Mouse (Mus musculus) thymus, adult 2 months (tissue): ENCODE results near the gene Nsun7. TPM values are rescaled to one million over a fixed set of nuclear protein-coding genes. Genes with fewer than 3 reads are reported as not detected.

Source experiments
- DNase-seq: peaks from one replicate; pipeline ENCODE4 v3.0.0; 2021
- H3K27ac ChIP-seq: fragments of 200-500 bp; 2 replicates; pipeline ENCODE4 v1.5.1; 2012; ENCODE audit warnings: low read length, control low read depth; ENCODE audit not compliant: control insufficient read depth, insufficient read depth
- H3K27me3 ChIP-seq: fragments of 200-500 bp; 2 replicates; pipeline ENCODE4 v1.6.1; 2012; ENCODE audit warnings: mild to moderate bottlenecking, low read length, moderate library complexity, mixed read lengths; ENCODE audit not compliant: control insufficient read depth, insufficient read depth
- H3K36me3 ChIP-seq: fragments of 200-500 bp; 2 replicates; pipeline ENCODE4 v1.6.1; 2012; ENCODE audit warnings: mild to moderate bottlenecking, low read length, moderate library complexity; ENCODE audit not compliant: control insufficient read depth, insufficient read depth
- H3K4me1 ChIP-seq: fragments of 200-500 bp; replicated peaks from 2 replicates; pipeline ENCODE4 v1.6.1; 2012; ENCODE audit warnings: low read length; ENCODE audit not compliant: control insufficient read depth, insufficient read depth
- H3K4me3 ChIP-seq: fragments of 200-500 bp; 2 replicates; pipeline ENCODE4 v1.5.1; 2012; ENCODE audit warnings: mild to moderate bottlenecking, low read length, control low read depth, moderate library complexity; ENCODE audit not compliant: control insufficient read depth, insufficient read depth
- CTCF ChIP-seq: fragments of 200-500 bp; IDR thresholded peaks from 2 replicates; pipeline ENCODE4 v1.5.1; 2012; ENCODE audit warnings: mild to moderate bottlenecking, control low read depth, low read length, moderate library complexity, borderline replicate concordance; ENCODE audit not compliant: control insufficient read depth, poor library complexity, insufficient read depth; ENCODE audit errors: extremely low read depth
- POLR2A ChIP-seq: fragments of 200-500 bp; IDR thresholded peaks from 2 replicates; pipeline ENCODE4 v1.6.1; 2012; ENCODE audit warnings: mild to moderate bottlenecking, low read length, control low read depth, moderate library complexity; ENCODE audit not compliant: control insufficient read depth, poor library complexity, insufficient read depth; ENCODE audit errors: extremely low read depth
- WGBS: fragments of 180-500 bp; shearing (Covaris S2); methylation state at CpG from one replicate; pipeline ENCODE4 v1.1.7; 2018; 5-methylcytosine and 5-hydroxymethylcytosine counted together
- polyA plus RNA-seq: library from polyadenylated mRNA; depleted of rRNA; stranded (reverse); fragments of >200 nt; gene quantifications from 2 replicates; pipeline ENCODE4 v1.2.3, GENCODE M21; 2012

The Nsun7 gene
- polyA plus RNA-seq, 1 experiment = 0.31 TPM

DNA sequence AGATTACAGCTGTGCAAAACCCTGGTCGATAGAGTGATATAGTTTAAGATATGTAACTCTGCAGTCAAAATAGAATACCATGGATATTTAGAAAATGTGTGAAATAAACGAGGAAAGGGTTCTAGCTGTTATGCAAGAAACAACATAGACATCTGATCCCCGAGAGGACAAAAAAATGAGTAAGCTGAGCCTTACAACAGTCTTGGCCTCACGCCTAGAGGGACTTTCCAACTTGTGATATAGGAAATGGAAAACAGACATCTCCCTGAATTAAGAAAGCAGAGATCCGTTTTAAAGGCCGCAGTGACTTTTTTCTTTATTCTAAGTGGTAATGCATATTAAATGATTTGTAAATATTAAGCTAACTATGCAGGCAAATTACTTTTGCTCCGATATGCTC is 9.9 kb downstream of the Nsun7 start:
- 91% methylated on average over 7 of the region's 7 CpGs for WGBS
- no peak for DNase-seq

DNA sequence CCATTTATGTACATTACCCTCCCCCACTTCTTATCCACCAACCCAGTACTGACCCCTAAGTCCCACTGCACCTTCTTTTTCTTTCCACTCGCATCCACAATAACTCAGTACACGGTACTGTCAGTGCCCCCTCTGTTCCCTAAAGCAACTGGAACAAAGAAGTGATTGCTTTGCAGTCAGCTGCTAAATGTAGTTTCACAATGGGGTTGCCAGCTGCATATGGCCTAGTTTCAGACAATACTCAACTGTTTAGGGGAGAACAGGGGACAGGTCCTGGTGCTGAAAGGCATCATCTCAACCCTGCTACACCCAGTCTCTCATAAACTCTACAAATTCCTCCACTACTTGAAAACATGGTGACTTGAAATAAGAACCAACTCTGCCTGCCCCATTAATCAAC is 11.4 kb downstream of the Nsun7 start:
- Histone ChIP-seq H3K27me3 (no peaks in the 10 kb centered on the region), H3K36me3 (no peaks in the 10 kb centered on the region), H3K27ac (no peak overlapping the region), H3K4me1 (no peaks in the 10 kb centered on the region), H3K4me3 (no peak overlapping the region)
- 95% methylated on average over 2 of the region's 2 CpGs for WGBS
- TF ChIP-seq POLR2A (no peak), CTCF (no peak)
- no peak for DNase-seq

More for the DNA sequence above, 9.9 kb downstream of the Nsun7 start:
- no peaks in the 10 kb centered on the region for H3K27me3 ChIP-seq
- H3K36me3 ChIP-seq = no peaks in the 10 kb centered on the region
- no peak overlapping the region for H3K4me3 ChIP-seq
- H3K27ac ChIP-seq = no peak overlapping the region
- H3K4me1 ChIP-seq = 0 out of 2 replicates have a peak, but pooled peaks cover 3% of the 10 kb centered on the region
- no peak for TF ChIP-seq POLR2A
- TF ChIP-seq CTCF = no peak

DNA sequence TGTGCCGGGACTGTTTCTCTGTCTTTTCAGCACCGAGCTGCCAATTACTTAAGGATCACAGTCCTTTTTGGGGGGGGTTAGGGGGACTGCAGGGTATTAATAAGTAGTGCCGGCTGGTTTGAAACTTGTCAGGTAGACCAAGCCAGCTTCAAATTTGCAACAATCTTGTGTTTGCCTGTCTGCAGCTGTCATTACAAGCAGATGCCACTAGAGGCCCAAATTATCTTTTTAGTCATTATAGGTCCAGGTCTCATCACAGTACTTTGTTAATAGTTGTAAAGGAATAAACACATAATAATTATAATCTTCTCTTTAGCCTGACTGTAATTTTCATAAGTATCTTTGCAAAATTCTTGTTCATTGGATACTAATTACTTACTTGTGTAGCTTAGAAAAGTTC is 14.7 kb downstream of the Nsun7 start:
- no peaks in the 10 kb centered on the region for H3K27me3 ChIP-seq
- no peaks in the 10 kb centered on the region for H3K36me3 ChIP-seq
- H3K27ac ChIP-seq = no peak overlapping the region
- H3K4me1 ChIP-seq = no peaks in the 10 kb centered on the region
- H3K4me3 ChIP-seq = no peak overlapping the region
- WGBS = 84% methylated on average over 3 of the region's 3 CpGs
- TF ChIP-seq POLR2A = no peak
- TF ChIP-seq CTCF = no peak
- DNase-seq = no peak

DNA sequence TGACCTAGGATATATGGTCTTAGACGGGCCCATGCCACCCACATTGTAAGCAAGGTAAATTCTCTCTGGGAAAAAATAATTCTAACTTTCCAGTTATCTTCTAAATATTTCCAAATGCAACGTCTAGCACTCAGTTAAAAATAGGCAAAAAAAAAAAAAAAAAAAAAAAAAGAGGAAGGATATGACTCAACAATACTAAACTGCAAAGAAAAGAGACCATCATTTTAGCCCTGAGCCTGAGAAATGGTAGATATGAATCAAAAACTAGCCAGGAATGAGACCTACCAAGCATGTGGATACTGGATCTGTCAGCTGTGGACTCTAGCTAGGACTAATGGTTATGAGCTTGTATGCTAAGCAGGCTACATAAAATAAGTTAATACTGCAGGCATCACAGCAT is 20.0 kb downstream of the Nsun7 start:
- WGBS = 28% methylated on average over 2 of the region's 2 CpGs

DNA sequence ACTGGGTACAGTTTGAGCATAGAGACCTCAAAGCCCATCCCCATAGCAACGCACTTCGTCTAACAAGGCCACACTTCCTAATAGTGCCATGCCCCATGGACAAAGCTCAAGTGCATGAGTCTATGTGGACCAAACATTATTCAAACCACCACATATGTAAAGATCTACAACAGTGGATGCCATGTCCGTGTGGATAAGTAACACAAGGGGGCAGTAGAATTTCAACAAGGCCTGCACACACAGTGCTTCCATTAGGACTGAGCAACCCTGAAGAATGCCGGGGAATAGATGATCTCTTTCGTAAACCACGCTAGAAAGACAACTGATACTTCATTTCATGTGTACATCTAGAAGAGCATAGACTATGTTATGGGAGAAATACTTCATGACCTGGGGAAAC is 21.0 kb downstream of the Nsun7 start:
- TF ChIP-seq POLR2A (no peak), CTCF (no peak)
- H3K4me1 ChIP-seq = no peaks in the 10 kb centered on the region
- H3K36me3 ChIP-seq = no peaks in the 10 kb centered on the region
- no peaks in the 10 kb centered on the region for H3K27me3 ChIP-seq
- no peak overlapping the region for H3K4me3 ChIP-seq
- 89% methylated on average over 6 of the region's 6 CpGs for WGBS
- no peak overlapping the region for H3K27ac ChIP-seq
- DNase-seq = no peak

More for the DNA sequence above, 20.0 kb downstream of the Nsun7 start:
- TF ChIP-seq CTCF = no peak
- no peak for TF ChIP-seq POLR2A
- DNase-seq = no peak
- Histone ChIP-seq H3K36me3 (no peaks in the 10 kb centered on the region), H3K4me3 (no peak overlapping the region), H3K27ac (no peak overlapping the region), H3K4me1 (no peaks in the 10 kb centered on the region), H3K27me3 (no peaks in the 10 kb centered on the region)

DNA sequence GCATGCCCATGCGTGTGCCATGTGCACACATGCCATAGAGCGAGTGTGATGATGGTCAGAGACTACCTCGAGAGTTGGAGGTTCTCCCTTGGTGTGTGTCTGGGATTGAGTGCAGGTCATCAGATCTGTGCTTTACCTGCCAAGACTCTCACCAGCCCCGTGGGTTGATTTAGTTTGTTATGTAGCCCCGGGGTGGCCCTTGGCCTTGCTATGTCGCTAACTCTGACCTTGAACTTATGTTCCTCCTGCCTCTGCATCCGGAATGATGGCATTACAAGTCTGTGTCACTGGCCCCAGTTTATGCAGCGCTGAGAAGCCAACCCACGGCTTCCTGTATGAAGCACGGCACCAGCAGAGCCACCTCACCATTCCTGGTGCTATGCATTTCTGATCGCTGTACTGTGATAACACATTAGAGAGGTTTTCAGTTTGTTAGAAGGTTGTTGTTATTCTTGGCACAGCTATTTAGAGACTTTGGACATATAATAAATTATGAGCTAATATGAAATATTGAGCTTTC is 34.5 kb downstream of the Nsun7 start:
- Histone ChIP-seq H3K27me3 (no peaks in the 10 kb centered on the region), H3K4me3 (no peak overlapping the region), H3K4me1 (no peaks in the 10 kb centered on the region; the same call in 1 of the 2 replicates), H3K36me3 (no peaks in the 10 kb centered on the region), H3K27ac (no peak overlapping the region)
- 52% methylated on average over 11 of the region's 11 CpGs for WGBS
- DNase-seq = no peak
- TF ChIP-seq POLR2A (no peak), CTCF (no peak)

DNA sequence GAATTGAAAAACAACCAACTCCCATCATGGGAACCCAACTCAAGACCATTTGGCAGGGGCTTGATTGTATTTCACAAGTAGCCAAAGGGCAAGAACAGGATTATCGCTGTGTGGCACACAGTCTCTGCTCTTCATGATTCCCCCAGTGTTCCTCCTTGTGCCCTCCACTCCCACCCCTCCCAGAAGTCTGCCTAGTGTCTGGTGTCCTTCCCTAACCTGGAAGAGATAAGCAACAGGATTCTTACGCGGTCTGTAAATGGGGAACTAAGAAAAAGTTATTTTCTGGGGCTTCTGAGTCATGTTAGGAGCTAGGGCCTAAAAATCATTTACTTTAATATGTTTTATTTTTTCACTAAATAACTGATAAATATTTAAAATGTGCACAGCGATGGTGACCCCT is 35.3 kb downstream of the Nsun7 start:
- TF ChIP-seq POLR2A (no peak), CTCF (no peak)
- Histone ChIP-seq H3K4me1 (no peaks in the 10 kb centered on the region; the same call in 1 of the 2 replicates), H3K27me3 (no peaks in the 10 kb centered on the region), H3K36me3 (no peaks in the 10 kb centered on the region), H3K4me3 (no peak overlapping the region), H3K27ac (no peak overlapping the region)
- no peak for DNase-seq
- WGBS = 86% methylated on average over 4 of the region's 4 CpGs
